8 mouse cellular contexts compared by ENCODE assay signal in the genomic region with DNA sequence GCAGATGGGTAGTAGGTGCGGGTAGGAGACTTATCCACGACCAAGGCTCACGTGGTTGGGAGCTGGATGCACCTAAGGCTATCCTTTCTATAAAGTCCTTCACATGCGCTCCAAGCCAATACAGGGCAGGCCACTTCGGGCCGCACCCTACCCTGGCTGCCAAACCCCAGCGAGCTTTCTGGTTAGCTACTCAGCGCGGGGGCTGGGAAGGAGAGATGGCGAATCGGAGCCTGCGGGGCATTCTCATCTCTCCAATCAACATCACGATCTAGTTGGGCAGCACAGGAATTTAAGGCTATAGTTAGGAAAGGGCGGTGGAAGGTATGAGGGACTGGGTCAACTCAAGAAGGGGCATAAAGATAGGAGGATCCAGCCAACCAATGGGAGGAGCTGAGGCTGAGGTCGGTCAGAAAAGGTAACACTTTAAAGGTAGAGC. TPM values are rescaled to one million over a fixed set of nuclear protein-coding genes. Genes with fewer than 3 reads are reported as not detected.
DNase-seq lines count a peak whose midpoint lies in the region; TF ChIP-seq lines count a peak whose summit lies in the region.

No protein-coding gene starts in this region.

- intact Hi-C loops in gastrocnemius, postnatal 14 days (cut with DNase I; ENCODE audit: low total_unique reads): no loop called here

- no peaks in the 10 kb centered on the region for H3K27me3 ChIP-seq in liver, adult 2 months (ENCODE audit: control insufficient read depth, insufficient read depth, low read length)

- H3K79me2 ChIP-seq in liver, adult 2 months (ENCODE audit: control insufficient read depth, insufficient read depth, low read length): no peaks in the 10 kb centered on the region; the same call in 1 of the 2 replicates

- under 1% methylated on average over 15 of the region's 15 CpGs for WGBS in liver, adult 2 months

- peak overlapping the region; percentile 63 for H3K4me3 ChIP-seq in liver, adult 2 months (ENCODE audit: insufficient read depth, low read depth, low read length)

- H3K27ac ChIP-seq in liver, adult 2 months (replicated peaks; ENCODE audit: insufficient read depth, low read depth, low read length): peak overlapping the region; percentile 71

- H3K4me1 ChIP-seq in liver, adult 2 months (ENCODE audit: control insufficient read depth, insufficient read depth, low read length): peaks cover 2% of the 10 kb centered on the region; the same call in 1 of the 2 replicates

- no peak for TF ChIP-seq POLR2A in liver, adult 2 months (IDR thresholded peaks at IDR 0.05; ENCODE audit: extremely low read depth, insufficient read depth, low read length)

- TF ChIP-seq CTCF in liver, adult 2 months (IDR thresholded peaks at IDR 0.05; ENCODE audit: low read depth, low read length): no peak

- peak; percentile 86 to 89 for DNase-seq in cerebellum, postnatal 10 days
- DNase-seq in cerebellum, adult 18-20 months: no peak
- DNase-seq in right cerebral cortex, postnatal 4 days: peak; percentile 70
- no peak for DNase-seq in right cerebral cortex, postnatal 36 days (ENCODE audit: low spot score in 2 of 2)
- DNase-seq in gastrocnemius, postnatal 14 days: peak; percentile 85
- no peak for DNase-seq in liver, adult 2 months (ENCODE audit: extremely low read depth, low read depth, low spot score)
- DNase-seq in ovary, postnatal 14 days (ENCODE audit: low spot score): peak; percentile 40
- no peak for DNase-seq in thymus, postnatal 14 days

- peak overlapping the region; percentile 57 for H3K9ac ChIP-seq in liver, adult 2 months (ENCODE audit: low read depth, low read length)

- peaks cover 8% of the 10 kb centered on the region for H3K36me3 ChIP-seq in liver, adult 2 months (ENCODE audit: control insufficient read depth, insufficient read depth, low read length)

RNA-seq across cellular contexts. Expression of a gene that starts 0.9 kb away (rescaled TPM):
- total RNA-seq in gastrocnemius, postnatal 14 days (2021): 100 to 1,000 TPM; 117 to 122 TPM
- 29.4 and 31.6 TPM in 2 replicates for total RNA-seq in liver, adult 2 months (2014; rRNA removed)
- 21.0 and 24.0 TPM in 2 replicates for polyA plus RNA-seq in liver, adult 2 months (2012; rRNA removed)

RNA-seq across cellular contexts. Expression of a gene that starts 11.4 kb away (rescaled TPM):
- total RNA-seq in gastrocnemius, postnatal 14 days (2021): 1,000 to 10,000 TPM; 6,763 to 7,262 TPM
- 3.0 and 3.3 TPM in 2 replicates for total RNA-seq in liver, adult 2 months (2014; rRNA removed)
- polyA plus RNA-seq in liver, adult 2 months (2012; rRNA removed): 4.0 and 4.5 TPM in 2 replicates

RNA-seq across cellular contexts. Expression of a gene that starts 13.9 kb away (rescaled TPM):
- 100 to 1,000 TPM; 340 to 388 TPM for total RNA-seq in gastrocnemius, postnatal 14 days (2021)
- total RNA-seq in liver, adult 2 months (2014; rRNA removed): 132 and 210 TPM in 2 replicates
- 583 and 713 TPM in 2 replicates for polyA plus RNA-seq in liver, adult 2 months (2012; rRNA removed)

RNA-seq across cellular contexts. Expression of a gene that starts 19.6 kb away (rescaled TPM):
- 10 to 100 TPM; 21.2 to 25.5 TPM for total RNA-seq in gastrocnemius, postnatal 14 days (2021)
- 2.3 and 3.0 TPM in 2 replicates for total RNA-seq in liver, adult 2 months (2014; rRNA removed)
- 14.7 and 16.9 TPM in 2 replicates for polyA plus RNA-seq in liver, adult 2 months (2012; rRNA removed)

RNA-seq across cellular contexts. Expression of a gene that starts 21.1 kb away (rescaled TPM):
- total RNA-seq in gastrocnemius, postnatal 14 days (2021): 100 to 1,000 TPM; 278 to 315 TPM
- 108 and 109 TPM in 2 replicates for total RNA-seq in liver, adult 2 months (2014; rRNA removed)
- 113 and 118 TPM in 2 replicates for polyA plus RNA-seq in liver, adult 2 months (2012; rRNA removed)

Comparison
In these comparisons a context has a peak if more than half of its experiments do, and no peak if none do; other contexts are left out.
1. DNase-seq: peak in cerebellum, postnatal 10 days (2 of 2), right cerebral cortex, postnatal 4 days (single experiment), gastrocnemius, postnatal 14 days (single experiment) and ovary, postnatal 14 days (single experiment); none in cerebellum, adult 18-20 months (0 of 2), right cerebral cortex, postnatal 36 days (0 of 2), liver, adult 2 months (single experiment) and thymus, postnatal 14 days (single experiment).
2. RNA of a gene that starts 11.4 kb away (total RNA-seq): 6,763 to 7,262 TPM in gastrocnemius, postnatal 14 days; 3.0 to 3.3 TPM in liver, adult 2 months; every median in the first group is over 1,000 times any median in the second.